Mouse (Mus musculus): ENCODE measurements around the gene Sumo1. TPM values are rescaled to one million over a fixed set of nuclear protein-coding genes. Genes with fewer than 3 reads are reported as not detected.

Sumo1 gene
- total RNA-seq, 2 experiments from 2014 or later = 124 to 128 TPM

DNA sequence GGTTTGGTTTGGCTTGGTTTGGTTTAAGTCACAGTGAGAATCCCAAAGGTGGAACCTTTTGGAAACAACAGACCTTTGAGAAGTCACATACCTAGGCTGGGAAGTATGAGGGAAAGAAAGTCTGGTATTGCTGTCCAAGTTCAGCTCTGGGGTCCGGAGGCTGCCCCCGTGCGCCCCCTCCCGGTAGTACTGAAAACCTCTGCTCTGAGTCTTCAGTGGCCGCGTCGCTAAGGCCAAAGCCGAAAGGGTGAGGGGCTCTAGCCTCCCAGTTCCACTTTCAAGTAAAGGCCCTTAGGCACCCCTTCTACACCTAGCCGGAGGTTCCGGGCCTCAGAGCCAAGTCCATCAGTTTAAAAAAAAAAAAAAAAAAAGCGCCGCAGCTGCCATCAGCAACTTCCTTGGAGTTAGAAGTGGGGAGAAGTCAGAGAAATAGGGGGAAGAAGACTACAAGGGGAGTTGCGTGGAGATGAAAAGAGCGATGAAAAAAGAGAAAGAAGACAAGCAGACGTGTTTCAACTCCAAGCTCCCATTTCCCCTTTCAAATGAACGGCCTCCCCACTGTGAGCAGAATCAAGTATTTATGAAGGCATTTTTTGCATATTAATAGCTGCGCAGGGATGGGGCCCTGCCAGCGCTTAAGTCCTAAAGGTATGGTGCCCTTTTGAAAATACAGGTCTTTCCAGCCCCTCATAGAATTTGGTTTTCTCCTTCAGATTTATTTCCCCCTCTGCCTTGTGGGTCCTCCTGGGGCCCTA lies 85.8 kb downstream of the Sumo1 start:
- intact Hi-C loops (cut with DNase I) = loop anchor here (1.0 to 2.0 kb wide), 2 partner anchors 102 to 269 kb away; partner anchors contain the start of gene Fzd7
- H3K27ac ChIP-seq = no peak overlapping the region
- peak; percentile 60 to 68 for DNase-seq (ENCODE audit: extremely low spot score in 1 of 2, low spot score in 2 of 2)
- H3K4me3 ChIP-seq = no peak overlapping the region
- TF ChIP-seq CTCF (IDR thresholded peaks at IDR 0.05) = peak; percentile 86

- Histone ChIP-seq H3K4me3 (no peak overlapping the region), H3K27ac (no peak overlapping the region)
- intact Hi-C loops (cut with DNase I) = no loop called here
- DNase-seq (ENCODE audit: extremely low spot score in 1 of 2, low spot score in 2 of 2) = no peak
- TF ChIP-seq CTCF (IDR thresholded peaks at IDR 0.05) = no peak; the same call in 1 of the 2 replicates
Observed at GRCm38 (mm10) chr1:59580880-59581279, 89.8 kb downstream of the Sumo1 start.

DNA sequence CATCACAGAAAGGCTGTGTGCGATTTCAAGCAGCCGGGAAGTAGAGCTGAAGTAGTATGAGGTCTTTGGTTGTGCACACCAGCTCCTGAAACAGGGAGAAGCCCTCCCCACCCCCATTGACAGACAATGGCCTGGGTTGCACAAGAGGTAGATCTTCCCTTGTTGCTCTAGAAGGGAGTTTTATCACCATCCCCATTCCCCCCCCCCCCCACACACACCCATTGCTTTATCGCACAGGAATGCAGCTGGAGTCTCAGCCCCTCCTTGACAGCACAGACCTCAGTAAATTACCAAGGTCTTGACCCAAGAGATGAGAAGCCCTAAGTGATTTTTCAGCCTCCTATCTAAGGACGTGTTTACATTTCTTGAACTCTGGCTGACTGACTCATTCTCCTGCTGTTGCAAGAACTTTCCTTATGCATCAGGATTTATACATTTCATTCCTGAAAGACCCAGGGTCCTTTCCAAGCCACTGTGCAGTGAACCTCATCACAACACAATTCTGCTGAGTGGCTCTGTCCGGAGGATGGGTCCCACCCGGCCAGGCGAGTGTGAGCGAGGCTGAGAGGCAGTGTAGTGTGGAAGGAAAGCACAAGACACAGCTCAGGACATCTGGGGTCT lies 90.4 kb downstream of the Sumo1 start:
- no peak for TF ChIP-seq CTCF (IDR thresholded peaks at IDR 0.05)
- no peak overlapping the region for H3K4me3 ChIP-seq
- no peak for DNase-seq (ENCODE audit: extremely low spot score in 1 of 2, low spot score in 2 of 2)
- H3K27ac ChIP-seq = no peak overlapping the region
- intact Hi-C loops (cut with DNase I) = no loop called here

DNA sequence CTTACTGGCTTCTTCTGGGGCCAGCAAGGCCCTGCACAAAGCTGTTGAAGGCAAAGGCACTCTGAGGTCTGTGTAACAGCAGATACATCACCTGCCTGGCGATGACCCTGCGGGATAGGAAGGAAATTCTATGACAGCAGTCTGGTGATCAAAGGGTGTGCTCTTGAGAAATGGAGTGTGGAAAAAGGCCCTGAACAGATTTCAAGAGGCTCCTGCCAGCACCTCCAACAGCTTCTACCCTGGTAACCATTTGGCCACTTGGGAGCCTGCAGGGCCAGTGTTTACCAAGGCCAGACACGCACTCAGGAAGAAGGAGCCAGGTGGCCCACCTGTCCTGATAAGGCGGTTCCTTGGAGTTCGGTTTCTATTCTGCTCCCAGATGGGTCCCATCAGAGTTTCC lies 91.3 kb downstream of the Sumo1 start:
- TF ChIP-seq CTCF (IDR thresholded peaks at IDR 0.05) = no peak
- intact Hi-C loops (cut with DNase I) = no loop called here
- DNase-seq (ENCODE audit: extremely low spot score in 1 of 2, low spot score in 2 of 2) = no peak

DNA sequence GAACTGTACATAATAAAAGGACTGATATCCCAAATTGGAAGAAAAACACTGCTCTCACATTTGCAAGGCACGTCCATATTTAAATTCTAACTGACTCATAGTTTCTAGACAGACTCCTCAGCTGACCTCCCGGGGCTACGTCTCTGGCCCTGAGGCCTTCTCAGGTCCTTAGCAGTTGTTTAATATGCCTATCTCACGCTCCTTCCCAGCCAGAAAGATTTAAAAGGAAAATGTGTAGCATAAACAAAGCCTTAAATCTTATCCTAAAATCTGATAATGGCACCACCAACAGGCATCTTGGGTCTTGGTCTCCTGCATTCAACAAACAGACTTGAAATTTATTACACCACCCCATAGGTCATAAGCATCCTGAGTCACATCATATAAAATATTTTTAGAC lies 91.9 kb downstream of the Sumo1 start:
- intact Hi-C loops (cut with DNase I) = no loop called here
- Histone ChIP-seq H3K27ac (no peak overlapping the region), H3K4me3 (no peak overlapping the region)
- DNase-seq (ENCODE audit: extremely low spot score in 1 of 2, low spot score in 2 of 2) = no peak
- TF ChIP-seq CTCF (IDR thresholded peaks at IDR 0.05) = no peak

More for the DNA sequence above, 91.3 kb downstream of the Sumo1 start:
- H3K27ac ChIP-seq = no peak overlapping the region
- H3K4me3 ChIP-seq = no peak overlapping the region

DNA sequence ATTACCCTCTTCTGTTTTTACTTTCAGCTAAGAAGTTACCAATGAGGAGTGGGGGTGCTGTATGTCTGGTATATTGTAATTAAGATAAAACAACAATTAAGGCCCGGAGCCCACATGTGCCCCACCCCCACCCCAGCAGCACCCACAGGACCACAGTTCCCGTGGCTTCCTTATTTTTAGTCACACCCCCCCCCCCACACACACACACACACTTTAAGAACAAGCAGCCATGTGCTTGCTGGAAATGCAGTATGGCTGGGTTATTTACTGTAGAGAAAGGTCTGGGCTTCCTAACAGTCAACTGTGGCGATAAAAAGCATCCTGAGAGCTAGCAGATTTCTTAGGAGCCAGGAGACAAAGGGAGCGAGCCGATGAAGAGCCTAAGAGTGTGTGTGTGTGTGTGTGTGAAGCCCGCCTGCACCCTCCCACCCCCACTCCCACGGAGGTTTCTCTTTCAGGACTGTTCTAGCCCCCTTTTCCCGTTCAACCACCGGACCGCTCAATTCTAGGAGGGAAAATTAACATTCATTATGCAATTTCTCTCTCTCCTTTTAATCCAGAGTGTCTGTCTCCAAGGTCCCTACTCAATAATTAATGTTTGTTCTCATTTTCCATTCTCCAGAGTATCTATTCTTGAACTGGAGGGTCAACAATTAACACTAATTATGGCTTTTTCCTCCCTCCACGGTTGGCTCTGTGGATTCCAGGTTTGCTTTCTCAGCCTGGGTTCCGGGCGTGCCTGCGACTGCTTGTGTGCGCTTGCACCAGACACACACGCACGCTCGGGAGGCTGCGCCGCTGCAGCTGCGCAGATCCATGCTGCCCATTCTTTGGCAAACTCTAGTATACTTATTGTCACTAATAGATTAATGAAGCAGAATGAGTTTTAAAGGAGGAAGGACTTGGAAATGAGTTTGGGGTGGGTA lies 96.1 kb downstream of the Sumo1 start:
- Histone ChIP-seq H3K27ac (no peak overlapping the region), H3K4me3 (peak overlapping the region; percentile 38)
- TF ChIP-seq CTCF (IDR thresholded peaks at IDR 0.05) = no peak
- DNase-seq (ENCODE audit: extremely low spot score in 1 of 2, low spot score in 2 of 2) = peak; percentile 32 to 39
- intact Hi-C loops (cut with DNase I) = no loop called here

DNA sequence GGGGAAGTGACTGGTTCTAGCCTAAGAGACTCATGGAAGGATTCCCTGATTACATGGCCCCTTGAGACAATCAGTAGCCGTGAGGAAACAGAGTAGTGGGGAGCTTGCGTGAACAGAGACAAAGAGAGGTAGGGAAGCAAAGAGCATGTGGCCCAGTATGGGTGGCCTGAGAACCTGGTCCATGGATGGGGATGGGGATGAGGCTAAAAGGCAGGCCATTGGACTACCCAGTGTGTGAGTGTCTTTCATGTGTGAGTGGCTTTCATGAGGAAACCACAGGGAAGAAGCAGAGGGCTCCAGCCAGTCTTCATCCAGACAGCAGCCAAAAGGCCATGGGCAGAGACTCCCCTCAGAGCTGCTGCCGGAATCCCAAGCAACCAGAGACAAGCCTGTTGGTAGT lies 96.8 kb downstream of the Sumo1 start:
- Histone ChIP-seq H3K4me3 (no peak overlapping the region), H3K27ac (no peak overlapping the region)
- TF ChIP-seq CTCF (IDR thresholded peaks at IDR 0.05) = no peak
- intact Hi-C loops (cut with DNase I) = no loop called here
- no peak for DNase-seq (ENCODE audit: extremely low spot score in 1 of 2, low spot score in 2 of 2)

- Histone ChIP-seq H3K4me3 (no peak overlapping the region), H3K27ac (no peak overlapping the region)
- TF ChIP-seq CTCF (IDR thresholded peaks at IDR 0.05) = no peak
- intact Hi-C loops (cut with DNase I) = no loop called here
- no peak for DNase-seq (ENCODE audit: extremely low spot score in 1 of 2, low spot score in 2 of 2)
Observed at GRCm38 (mm10) chr1:59571502-59571901, 99.1 kb downstream of the Sumo1 start.

GRCm38 (mm10) chr1:59570767-59571166 lies 99.9 kb downstream of the Sumo1 start:
- TF ChIP-seq CTCF (IDR thresholded peaks at IDR 0.05) = no peak
- intact Hi-C loops (cut with DNase I) = no loop called here
- H3K27ac ChIP-seq = no peak overlapping the region
- no peak overlapping the region for H3K4me3 ChIP-seq
- DNase-seq (ENCODE audit: extremely low spot score in 1 of 2, low spot score in 2 of 2) = no peak

GRCm38 (mm10) chr1:59569301-59569700 lies 101.3 kb downstream of the Sumo1 start:
- Histone ChIP-seq H3K4me3 (no peak overlapping the region), H3K27ac (no peak overlapping the region)
- no peak for DNase-seq (ENCODE audit: extremely low spot score in 1 of 2, low spot score in 2 of 2)
- TF ChIP-seq CTCF (IDR thresholded peaks at IDR 0.05) = no peak
- intact Hi-C loops (cut with DNase I) = no loop called here

DNA sequence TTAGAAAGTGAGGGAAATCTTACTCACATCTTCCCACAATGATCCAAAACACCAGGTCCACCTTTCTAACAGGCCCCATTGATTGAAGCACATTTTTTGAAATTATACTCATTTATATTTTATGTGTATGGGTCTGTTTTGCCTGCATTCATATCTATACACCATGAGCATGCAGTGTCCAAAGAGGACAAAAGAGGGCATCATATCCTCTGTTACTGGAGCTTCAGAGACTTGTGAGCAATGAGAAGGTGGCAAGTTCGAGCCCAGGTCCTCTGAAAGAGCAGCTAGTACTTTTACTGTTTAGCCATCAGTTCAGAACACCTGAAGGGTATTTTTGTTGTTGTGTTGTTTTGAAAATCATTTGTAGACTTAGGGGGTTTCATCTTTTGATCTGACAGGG lies 102.4 kb downstream of the Sumo1 start:
- intact Hi-C loops (cut with DNase I) = no loop called here
- TF ChIP-seq CTCF (IDR thresholded peaks at IDR 0.05) = no peak
- no peak for DNase-seq (ENCODE audit: extremely low spot score in 1 of 2, low spot score in 2 of 2)
- H3K4me3 ChIP-seq = no peak overlapping the region
- H3K27ac ChIP-seq = no peak overlapping the region

DNA sequence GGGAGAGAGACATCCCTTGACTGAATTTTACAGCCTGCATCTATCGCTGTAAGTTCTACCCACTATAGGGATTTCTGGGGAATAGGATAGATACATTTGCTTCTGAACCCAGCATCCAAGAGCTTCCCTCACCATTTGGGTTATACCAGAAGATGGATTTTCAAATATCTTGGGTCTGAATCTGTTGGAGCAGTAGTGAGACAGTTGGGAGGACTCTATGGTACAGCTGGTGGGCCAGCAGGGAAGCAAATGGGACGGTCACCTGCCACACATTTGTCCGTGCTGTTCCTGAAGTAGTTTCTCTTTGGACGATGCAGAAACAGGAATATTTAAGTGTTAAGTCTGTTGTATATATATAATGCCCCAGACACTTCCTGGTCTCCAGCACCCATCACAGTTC lies 103.1 kb downstream of the Sumo1 start:
- intact Hi-C loops (cut with DNase I) = no loop called here
- DNase-seq (ENCODE audit: extremely low spot score in 1 of 2, low spot score in 2 of 2) = no peak
- H3K27ac ChIP-seq = no peak overlapping the region
- H3K4me3 ChIP-seq = no peak overlapping the region
- TF ChIP-seq CTCF (IDR thresholded peaks at IDR 0.05) = no peak

Measured in left cerebral cortex, adult 2 months (tissue).